Mouse (Mus musculus): ENCODE data around the gene Hcfc1. TPM values are rescaled to one million over a fixed set of nuclear protein-coding genes. Genes with fewer than 3 reads are reported as not detected.

The Hcfc1 gene
- polyA plus RNA-seq, 1 experiment from 2014 or later, result 73.2 TPM

DNA sequence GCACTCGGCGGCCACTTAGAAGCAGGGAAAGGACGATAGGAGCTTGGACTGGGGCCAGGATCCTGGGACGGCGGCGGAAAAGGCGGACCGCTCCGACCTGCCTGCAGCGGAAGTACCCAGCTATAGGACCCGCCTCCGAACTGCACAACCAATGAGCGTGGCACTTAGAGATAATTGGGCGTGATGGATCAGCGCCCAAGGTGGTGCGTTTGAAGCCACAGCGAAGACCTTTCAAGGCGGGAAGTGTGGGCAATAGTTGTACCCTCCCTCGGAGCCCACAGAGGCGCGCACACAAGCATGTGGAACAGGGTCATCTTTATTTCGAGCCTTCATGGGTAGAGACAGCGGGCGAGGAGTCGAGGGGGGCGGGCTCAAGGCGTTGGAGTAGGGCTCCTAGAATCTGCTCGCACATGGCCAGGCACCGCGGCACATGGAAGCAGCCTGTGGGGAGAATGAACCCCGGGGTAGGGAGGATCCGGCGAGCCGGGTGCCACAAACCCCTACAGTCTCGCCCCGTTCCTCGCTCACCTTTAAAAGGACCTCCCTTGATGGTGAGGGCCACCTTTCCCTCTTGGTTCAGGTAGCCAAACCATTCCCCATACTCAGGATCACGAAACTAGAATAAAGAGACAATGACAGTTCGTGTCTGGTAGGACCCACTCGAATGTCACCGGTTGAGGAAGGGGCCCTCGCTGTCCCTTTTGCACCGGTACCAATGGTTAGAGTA lies 44.2 kb downstream of the Hcfc1 start, which contains the start of the genes Arhgap4 and Naa10:
TSS of gene Arhgap4 (minus strand) at position 48 of the 727 bp plus-strand sequence.
TSS of gene Naa10 (minus strand) at position 122 of the 727 bp plus-strand sequence.
- DNase-seq, result peak; percentile 91
- Histone ChIP-seq H3K4me2 (ENCODE audit: low read length) (peak within 1 kb of the TSS; percentile 67), H3K27me3 (ENCODE audit: control insufficient read depth, insufficient read depth, low read length) (no peaks in the 10 kb centered on the region), H3K27ac (replicated peaks; ENCODE audit: low read depth, low read length) (peak within 1 kb of the TSS; percentile 77), H3K9ac (replicated peaks; ENCODE audit: low read length) (peak within 1 kb of the TSS; percentile 64), H3K4me3 (replicated peaks; ENCODE audit: low read depth, low read length) (peak within 1 kb of the TSS; percentile 55), H3K4me1 (ENCODE audit: control insufficient read depth, insufficient read depth, low read length) (0 out of 2 replicates have a peak, but pooled peaks cover 3% of the 10 kb centered on the region), H3K36me3 (ENCODE audit: control insufficient read depth, insufficient read depth, low read length) (peaks cover 2% of the 10 kb centered on the region; the same call in 1 of the 2 replicates), H3K9me3 (ENCODE audit: control insufficient read depth, low read length) (no peaks in the 10 kb centered on the region)
- WGBS, result 16% methylated on average over 43 of the region's 43 CpGs
- ATAC-seq (ENCODE audit: low FRiP score, low TSS enrichment), result peak; percentile 97

- no peaks in the 10 kb centered on the region for H3K9me3 ChIP-seq (ENCODE audit: control insufficient read depth, low read length)
- 0 out of 2 replicates have a peak, but pooled peaks cover 3% of the 10 kb centered on the region for H3K4me1 ChIP-seq (ENCODE audit: control insufficient read depth, insufficient read depth, low read length)
- peak overlapping the region; percentile 64 for H3K9ac ChIP-seq (replicated peaks; ENCODE audit: low read length)
- peaks cover 3% of the 10 kb centered on the region; the same call in 1 of the 2 replicates for H3K36me3 ChIP-seq (ENCODE audit: control insufficient read depth, insufficient read depth, low read length)
- peak overlapping the region; percentile 55 for H3K4me3 ChIP-seq (replicated peaks; ENCODE audit: low read depth, low read length)
- peak overlapping the region; percentile 67 for H3K4me2 ChIP-seq (ENCODE audit: low read length)
- WGBS, result 21% methylated on average over 34 of the region's 34 CpGs
- H3K27ac ChIP-seq (replicated peaks; ENCODE audit: low read depth, low read length), result peak overlapping the region; percentile 52; the same call in 1 of the 2 replicates
- no peaks in the 10 kb centered on the region for H3K27me3 ChIP-seq (ENCODE audit: control insufficient read depth, insufficient read depth, low read length)
- ATAC-seq (ENCODE audit: low FRiP score, low TSS enrichment) (no peak), DNase-seq (no peak)
These were observed 44.8 kb downstream of the Hcfc1 start for GRCm38 (mm10) chrX:73921285-73921822.

DNA sequence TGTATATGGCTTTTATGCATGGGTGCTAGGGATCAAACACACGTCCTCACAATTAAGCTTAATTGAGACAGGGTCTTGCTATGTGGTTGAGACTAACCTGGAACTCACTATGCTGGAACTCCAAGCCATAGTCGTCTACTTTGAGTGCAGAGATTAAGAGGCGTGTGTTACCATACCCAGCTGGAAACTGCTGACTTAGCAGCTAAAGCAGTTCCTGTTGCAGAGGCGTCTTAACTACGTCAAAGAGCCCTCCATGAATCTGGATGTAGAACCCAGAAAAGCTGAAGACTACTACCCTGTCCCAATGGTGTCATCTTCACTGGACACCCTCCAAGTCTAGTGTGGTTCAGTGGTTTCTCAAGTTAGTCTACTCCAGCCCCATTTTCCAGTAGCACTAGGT lies 47.5 kb downstream of the Hcfc1 start:
- ATAC-seq (ENCODE audit: low FRiP score, low TSS enrichment), result no peak
- H3K27ac ChIP-seq (replicated peaks; ENCODE audit: low read depth, low read length), result no peak overlapping the region
- no peaks in the 10 kb centered on the region for H3K27me3 ChIP-seq (ENCODE audit: control insufficient read depth, insufficient read depth, low read length)
- H3K9ac ChIP-seq (replicated peaks; ENCODE audit: low read length), result no peak overlapping the region
- no peak overlapping the region for H3K4me2 ChIP-seq (ENCODE audit: low read length)
- peaks cover 3% of the 10 kb centered on the region; the same call in 1 of the 2 replicates for H3K36me3 ChIP-seq (ENCODE audit: control insufficient read depth, insufficient read depth, low read length)
- WGBS, result 84% methylated on average over 5 of the region's 5 CpGs
- H3K9me3 ChIP-seq (ENCODE audit: control insufficient read depth, low read length), result no peaks in the 10 kb centered on the region
- DNase-seq, result no peak
- 0 out of 2 replicates have a peak, but pooled peaks cover 3% of the 10 kb centered on the region for H3K4me1 ChIP-seq (ENCODE audit: control insufficient read depth, insufficient read depth, low read length)
- H3K4me3 ChIP-seq (replicated peaks; ENCODE audit: low read depth, low read length), result no peak overlapping the region

- Histone ChIP-seq H3K27me3 (ENCODE audit: control insufficient read depth, insufficient read depth, low read length) (no peaks in the 10 kb centered on the region), H3K9ac (replicated peaks; ENCODE audit: low read length) (no peak overlapping the region), H3K4me2 (ENCODE audit: low read length) (no peak overlapping the region), H3K4me1 (ENCODE audit: control insufficient read depth, insufficient read depth, low read length) (0 out of 2 replicates have a peak, but pooled peaks cover 3% of the 10 kb centered on the region), H3K36me3 (ENCODE audit: control insufficient read depth, insufficient read depth, low read length) (peaks cover 3% of the 10 kb centered on the region; the same call in 1 of the 2 replicates), H3K4me3 (replicated peaks; ENCODE audit: low read depth, low read length) (no peak overlapping the region), H3K9me3 (ENCODE audit: control insufficient read depth, low read length) (no peaks in the 10 kb centered on the region), H3K27ac (replicated peaks; ENCODE audit: low read depth, low read length) (no peak overlapping the region)
- ATAC-seq (ENCODE audit: low FRiP score, low TSS enrichment) (no peak), DNase-seq (no peak)
- 76% methylated on average over 8 of the region's 8 CpGs for WGBS
These were observed 49.2 kb downstream of the Hcfc1 start for GRCm38 (mm10) chrX:73916945-73917344.

DNA sequence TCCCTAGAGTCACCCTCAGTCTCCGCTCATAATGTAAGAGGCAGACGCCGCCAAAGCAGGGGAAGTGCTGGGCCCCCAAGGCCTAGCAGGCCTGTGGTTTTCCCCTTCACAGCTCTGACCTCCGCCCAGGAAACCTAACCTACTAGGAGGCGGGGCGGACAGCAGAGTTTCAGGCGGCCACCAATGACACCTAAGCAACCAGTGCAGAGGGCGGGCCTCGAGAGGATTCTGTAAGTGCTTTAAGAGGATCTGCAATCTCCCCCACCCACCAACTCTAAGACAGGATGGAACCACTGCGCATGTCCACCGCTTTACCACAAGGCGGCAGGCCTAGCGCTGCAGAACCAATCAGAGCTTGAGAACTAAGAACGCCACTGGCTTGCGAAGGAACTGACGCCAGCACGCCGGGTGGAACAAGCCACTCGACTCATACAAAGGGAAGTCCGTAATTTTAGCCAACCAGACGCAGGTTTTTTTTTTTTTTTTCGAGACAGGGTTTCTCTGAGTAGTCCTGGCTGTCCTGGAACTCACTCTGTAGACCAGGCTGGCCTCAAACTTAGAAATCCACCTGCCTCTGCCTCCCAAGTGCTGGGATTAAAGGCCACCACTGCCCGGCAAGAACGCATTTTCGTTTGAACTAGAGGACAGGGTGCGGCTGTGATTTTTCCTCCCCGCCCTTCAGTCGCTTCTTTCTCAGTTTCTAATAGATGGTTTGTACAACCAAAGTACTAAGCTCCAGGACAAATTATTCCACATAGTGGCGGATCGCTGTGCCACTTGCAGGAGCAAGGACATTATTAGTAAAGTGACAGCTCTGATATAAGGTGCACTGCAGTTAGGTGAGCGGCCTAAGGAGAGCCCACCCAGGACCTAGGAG lies 51.1 kb downstream of the Hcfc1 start:
- peak; percentile 95 for ATAC-seq (ENCODE audit: low FRiP score, low TSS enrichment)

GRCm38 (mm10) chrX:73911588-73911987 lies 54.6 kb downstream of the Hcfc1 start:
- no peaks in the 10 kb centered on the region for H3K27me3 ChIP-seq (ENCODE audit: control insufficient read depth, insufficient read depth, low read length)
- DNase-seq (no peak), ATAC-seq (ENCODE audit: low FRiP score, low TSS enrichment) (no peak)
- no peak overlapping the region for H3K27ac ChIP-seq (replicated peaks; ENCODE audit: low read depth, low read length)
- no peak overlapping the region for H3K4me2 ChIP-seq (ENCODE audit: low read length)
- no peaks in the 10 kb centered on the region for H3K36me3 ChIP-seq (ENCODE audit: control insufficient read depth, insufficient read depth, low read length)
- H3K4me3 ChIP-seq (replicated peaks; ENCODE audit: low read depth, low read length), result no peak overlapping the region
- WGBS, result 85% methylated on average over 2 of the region's 2 CpGs
- H3K4me1 ChIP-seq (ENCODE audit: control insufficient read depth, insufficient read depth, low read length), result 0 out of 2 replicates have a peak, but pooled peaks cover 2% of the 10 kb centered on the region
- no peak overlapping the region for H3K9ac ChIP-seq (replicated peaks; ENCODE audit: low read length)
- no peaks in the 10 kb centered on the region for H3K9me3 ChIP-seq (ENCODE audit: control insufficient read depth, low read length)

More for the DNA sequence above, 51.1 kb downstream of the Hcfc1 start:
- H3K9ac ChIP-seq (replicated peaks; ENCODE audit: low read length), result peak overlapping the region; percentile 17; the same call in 1 of the 2 replicates
- H3K9me3 ChIP-seq (ENCODE audit: control insufficient read depth, low read length), result no peaks in the 10 kb centered on the region
- peak overlapping the region; percentile 19 for H3K4me3 ChIP-seq (replicated peaks; ENCODE audit: low read depth, low read length)
- H3K4me2 ChIP-seq (ENCODE audit: low read length), result peak overlapping the region; percentile 50
- H3K27me3 ChIP-seq (ENCODE audit: control insufficient read depth, insufficient read depth, low read length), result no peaks in the 10 kb centered on the region
- DNase-seq, result peak; percentile 93
- peak overlapping the region; percentile 78 for H3K27ac ChIP-seq (replicated peaks; ENCODE audit: low read depth, low read length)
- WGBS, result 30% methylated on average over 31 of the region's 31 CpGs
- peaks cover 3% of the 10 kb centered on the region; the same call in 1 of the 2 replicates for H3K36me3 ChIP-seq (ENCODE audit: control insufficient read depth, insufficient read depth, low read length)
- 0 out of 2 replicates have a peak, but pooled peaks cover 2% of the 10 kb centered on the region for H3K4me1 ChIP-seq (ENCODE audit: control insufficient read depth, insufficient read depth, low read length)

DNA sequence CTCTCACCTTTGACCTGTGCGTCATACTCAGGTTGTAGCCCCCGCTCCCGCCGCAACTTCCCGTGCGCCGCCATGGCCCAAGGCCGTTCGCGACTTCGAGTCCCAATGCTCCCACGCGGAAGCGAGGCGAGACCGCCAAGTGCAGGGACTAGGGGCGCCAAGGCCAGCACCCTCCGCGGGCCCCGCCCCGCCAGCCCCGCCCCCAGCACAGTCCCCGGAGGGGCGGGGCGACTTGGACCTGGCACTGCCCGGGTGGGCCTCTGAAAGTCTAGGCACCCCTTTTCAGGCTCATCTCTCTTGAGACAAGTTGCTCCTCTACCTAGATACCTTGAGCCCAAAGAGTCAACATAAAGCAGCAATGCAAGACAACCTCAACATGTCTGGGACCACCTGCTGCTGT lies 55.0 kb downstream of the Hcfc1 start:
- 20% methylated on average over 25 of the region's 26 CpGs for WGBS
- H3K9me3 ChIP-seq (ENCODE audit: control insufficient read depth, low read length), result no peaks in the 10 kb centered on the region
- ATAC-seq (ENCODE audit: low FRiP score, low TSS enrichment) (no peak), DNase-seq (peak; percentile 1)
- no peak overlapping the region for H3K9ac ChIP-seq (replicated peaks; ENCODE audit: low read length)
- no peak overlapping the region for H3K4me3 ChIP-seq (replicated peaks; ENCODE audit: low read depth, low read length)
- 0 out of 2 replicates have a peak, but pooled peaks cover 2% of the 10 kb centered on the region for H3K4me1 ChIP-seq (ENCODE audit: control insufficient read depth, insufficient read depth, low read length)
- no peak overlapping the region; the same call in 1 of the 2 replicates for H3K4me2 ChIP-seq (ENCODE audit: low read length)
- no peaks in the 10 kb centered on the region for H3K27me3 ChIP-seq (ENCODE audit: control insufficient read depth, insufficient read depth, low read length)
- no peak overlapping the region for H3K27ac ChIP-seq (replicated peaks; ENCODE audit: low read depth, low read length)
- H3K36me3 ChIP-seq (ENCODE audit: control insufficient read depth, insufficient read depth, low read length), result no peaks in the 10 kb centered on the region

- H3K36me3 ChIP-seq (ENCODE audit: control insufficient read depth, insufficient read depth, low read length), result no peaks in the 10 kb centered on the region
- DNase-seq, result no peak
- no peak overlapping the region for H3K4me3 ChIP-seq (replicated peaks; ENCODE audit: low read depth, low read length)
- no peak overlapping the region for H3K9ac ChIP-seq (replicated peaks; ENCODE audit: low read length)
- no peaks in the 10 kb centered on the region for H3K27me3 ChIP-seq (ENCODE audit: control insufficient read depth, insufficient read depth, low read length)
- H3K27ac ChIP-seq (replicated peaks; ENCODE audit: low read depth, low read length), result no peak overlapping the region
- H3K9me3 ChIP-seq (ENCODE audit: control insufficient read depth, low read length), result no peaks in the 10 kb centered on the region
- ATAC-seq (ENCODE audit: low FRiP score, low TSS enrichment), result no peak
- H3K4me1 ChIP-seq (ENCODE audit: control insufficient read depth, insufficient read depth, low read length), result 0 out of 2 replicates have a peak, but pooled peaks cover 2% of the 10 kb centered on the region
- H3K4me2 ChIP-seq (ENCODE audit: low read length), result no peak overlapping the region
These were observed 55.7 kb downstream of the Hcfc1 start for GRCm38 (mm10) chrX:73910451-73910850.
